Mouse (Mus musculus): Measurements from ENCODE around the gene Tpk1.

- TF ChIP-seq CTCF (IDR thresholded peaks at IDR 0.05): no peak
- TF ChIP-seq EP300 (IDR thresholded peaks at IDR 0.05): peak; percentile 97
These were observed 328.6 kb downstream of the Tpk1 start for GRCm38 (mm10) chr6:43337491-43337961.

Measured in lung, postnatal 0 days (tissue).